Mouse (Mus musculus) heart, postnatal 0 days (tissue): ENCODE measurements around the gene Rims1. TPM values are rescaled to one million over a fixed set of nuclear protein-coding genes. Genes with fewer than 3 reads are reported as not detected.

ENCODE experiments used
- ATAC-seq: fragments of 200-750 bp; cut with Nextera tagmentation; 2 replicates; pipeline ENCODE4 v1.8.0; 2017; ENCODE audit warnings: low read depth, moderate number of reproducible peaks, moderate library complexity; ENCODE audit not compliant: insufficient read depth
- DNase-seq: peaks from one replicate; pipeline ENCODE4 v3.0.0-alpha.2; 2016; ENCODE audit warnings: low spot score
- H3K27ac ChIP-seq: fragments of 300-500 bp; sonication (generic); 2 replicates; pipeline ENCODE4 v1.5.1; 2014; ENCODE audit warnings: low read depth, mild to moderate bottlenecking
- H3K27me3 ChIP-seq: fragments of 300-500 bp; sonication (generic); 2 replicates; pipeline ENCODE4 v1.6.1; 2014; ENCODE audit warnings: low read length, mixed read lengths; ENCODE audit not compliant: control insufficient read depth, insufficient read depth
- H3K36me3 ChIP-seq: fragments of 300-500 bp; sonication (generic); replicated peaks from 2 replicates; pipeline ENCODE4 v1.6.1; 2014; ENCODE audit warnings: low read length, mixed read lengths; ENCODE audit not compliant: control insufficient read depth, insufficient read depth
- H3K4me1 ChIP-seq: fragments of 300-500 bp; sonication (generic); 2 replicates; pipeline ENCODE4 v1.6.1; 2014; ENCODE audit warnings: antibody characterized with exemption; ENCODE audit not compliant: control insufficient read depth, insufficient read depth
- H3K4me2 ChIP-seq: fragments of 300-500 bp; sonication (generic); 2 replicates; pipeline ENCODE4 v1.6.1; 2014; ENCODE audit warnings: low read depth, mild to moderate bottlenecking, low read length, moderate library complexity
- H3K4me3 ChIP-seq: fragments of 300-500 bp; sonication (generic); 2 replicates; pipeline ENCODE4 v1.5.1; 2014; ENCODE audit warnings: low read depth, low read length
- H3K9ac ChIP-seq: fragments of 300-500 bp; sonication (generic); replicated peaks from 2 replicates; pipeline ENCODE4 v1.6.1; 2014; ENCODE audit warnings: low read depth, low read length, mixed read lengths
- H3K9me3 ChIP-seq: fragments of 300-500 bp; sonication (generic); replicated peaks from 2 replicates; pipeline ENCODE4 v1.6.1; 2016; ENCODE audit warnings: low read length; ENCODE audit not compliant: control insufficient read depth
- CTCF ChIP-seq: IDR thresholded peaks from 2 replicates; pipeline ENCODE4 v1.5.1; 2016; ENCODE audit warnings: antibody characterized with exemption, control low read depth, low read depth
- EP300 ChIP-seq: IDR thresholded peaks from 2 replicates; pipeline ENCODE4 v1.6.1; 2016; ENCODE audit warnings: antibody characterized with exemption, low read depth
- WGBS: fragments of 180-500 bp; shearing (Covaris S2); extraction: QIAGEN DNeasy Blood & Tissue Kit; methylation state at CpG from one replicate; pipeline ENCODE4 v1.1.7; 2014; 5-methylcytosine and 5-hydroxymethylcytosine counted together
- polyA plus RNA-seq: library from polyadenylated mRNA; unstranded; fragments of >200 nt; fragmentation: Nextera tagmentation; extraction: Ambion mirVana; gene quantifications from 2 replicates; pipeline ENCODE4 v1.2.1, GENCODE M21; 2015
- total RNA-seq: library from RNA; depleted of rRNA; stranded (reverse); fragments of >200 nt; gene quantifications from 2 replicates; pipeline ENCODE4 v1.2.3, GENCODE M21; 2014; ENCODE audit warnings: low replicate concordance

Gene Rims1
- total and polyA plus RNA-seq, 2 experiments from 2014 or later: 0.59 to 2.6 TPM

DNA sequence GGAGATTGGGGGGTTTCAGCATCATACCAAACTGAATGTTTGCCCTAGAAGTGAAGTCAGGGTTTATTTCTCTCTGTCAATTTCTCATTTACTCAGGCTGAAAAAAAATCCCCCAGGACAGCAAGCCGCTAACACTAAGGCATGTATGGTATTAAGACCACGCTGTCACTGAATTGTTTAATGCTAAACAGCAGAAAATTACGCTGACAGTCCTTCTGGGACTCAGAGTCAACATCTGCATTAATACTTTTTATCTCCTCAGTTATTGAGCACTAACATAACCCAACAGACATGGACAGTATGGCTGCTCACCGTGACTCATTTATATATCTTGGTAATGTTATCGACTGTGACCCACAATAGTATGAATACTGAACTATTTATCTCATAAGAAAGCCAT lies 43.0 kb downstream of the Rims1 start:
- 90% methylated on average over 5 of the region's 5 CpGs for WGBS

DNA sequence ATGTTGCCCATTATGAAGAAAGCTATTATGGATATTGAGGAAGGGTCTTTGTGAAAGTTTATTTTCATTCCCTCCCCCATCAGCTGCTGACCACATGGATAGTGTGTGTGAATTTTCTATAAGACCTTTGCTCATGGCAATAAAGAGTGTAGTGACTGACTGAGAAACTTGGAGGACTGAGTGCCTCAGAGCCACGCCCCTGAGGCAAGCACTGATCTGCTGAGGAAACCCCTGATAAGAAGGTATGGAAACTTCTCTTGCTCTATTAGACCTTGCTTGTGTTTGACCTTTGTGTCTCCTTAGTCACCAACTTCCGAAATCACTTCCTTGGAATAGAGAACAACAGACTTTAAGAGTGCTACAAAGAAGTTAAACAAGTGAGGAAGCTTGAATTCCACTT lies 55.3 kb downstream of the Rims1 start:
- Histone ChIP-seq H3K27ac (no peak overlapping the region), H3K36me3 (no peaks in the 10 kb centered on the region), H3K4me3 (no peak overlapping the region), H3K27me3 (no peaks in the 10 kb centered on the region), H3K4me1 (no peaks in the 10 kb centered on the region), H3K9me3 (no peaks in the 10 kb centered on the region), H3K4me2 (no peak overlapping the region), H3K9ac (no peak overlapping the region)
- TF ChIP-seq CTCF (no peak), EP300 (no peak)
- 67% methylated on average over 2 of the region's 2 CpGs for WGBS
- ATAC-seq: no peak
- no peak for DNase-seq

More for the DNA sequence above, 43.0 kb downstream of the Rims1 start:
- Histone ChIP-seq H3K36me3 (no peaks in the 10 kb centered on the region), H3K4me1 (no peaks in the 10 kb centered on the region), H3K9ac (no peak overlapping the region), H3K4me3 (no peak overlapping the region), H3K9me3 (no peaks in the 10 kb centered on the region), H3K4me2 (no peak overlapping the region), H3K27ac (no peak overlapping the region), H3K27me3 (no peaks in the 10 kb centered on the region)
- DNase-seq (no peak), ATAC-seq (no peak)
- TF ChIP-seq CTCF: no peak
- TF ChIP-seq EP300: no peak

DNA sequence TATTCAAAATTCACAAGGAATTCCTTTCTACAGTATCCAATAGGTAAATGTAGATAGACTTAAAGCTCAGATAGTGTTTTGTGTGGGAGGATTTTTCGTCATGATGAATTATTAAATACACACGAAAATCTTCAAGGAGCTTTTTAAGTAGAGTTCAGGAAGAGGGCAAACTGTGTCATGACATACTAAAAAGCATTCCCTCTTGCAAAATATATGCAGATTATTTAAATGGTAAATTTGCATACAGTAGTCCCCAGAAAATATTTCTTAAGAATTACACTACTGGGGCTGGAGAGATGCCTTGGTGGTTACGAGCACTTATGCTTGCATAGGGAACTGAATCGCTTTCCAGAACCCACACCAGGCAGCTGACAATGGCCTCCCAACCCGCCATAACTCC lies 61.1 kb downstream of the Rims1 start:
- Histone ChIP-seq H3K27ac (no peak overlapping the region), H3K4me1 (no peaks in the 10 kb centered on the region), H3K36me3 (no peaks in the 10 kb centered on the region), H3K9ac (no peak overlapping the region), H3K9me3 (no peaks in the 10 kb centered on the region), H3K27me3 (no peaks in the 10 kb centered on the region), H3K4me2 (no peak overlapping the region), H3K4me3 (no peak overlapping the region)
- ATAC-seq (no peak), DNase-seq (no peak)
- TF ChIP-seq CTCF: no peak
- no peak for TF ChIP-seq EP300
- 78% methylated on average over 5 of the region's 5 CpGs for WGBS

DNA sequence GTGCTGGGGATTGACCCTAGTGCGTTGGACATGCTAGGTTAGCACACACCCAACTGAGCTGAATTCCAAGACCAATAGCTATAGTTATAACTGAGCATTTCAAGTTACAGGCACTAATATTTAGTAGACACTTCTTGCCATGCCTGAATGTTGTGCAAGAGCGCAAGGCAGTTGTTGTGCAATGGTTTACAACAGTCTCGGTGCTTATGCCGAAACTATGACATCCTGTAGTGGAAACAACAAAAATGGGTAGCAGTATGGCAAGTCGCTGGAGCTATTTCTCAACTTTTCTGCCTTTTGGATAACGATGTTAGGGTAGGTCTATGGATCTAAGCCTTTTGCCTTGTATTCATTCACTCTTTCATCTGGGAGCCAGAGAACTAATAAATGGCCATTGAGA lies 68.3 kb downstream of the Rims1 start:
- H3K9me3 ChIP-seq: no peaks in the 10 kb centered on the region

DNA sequence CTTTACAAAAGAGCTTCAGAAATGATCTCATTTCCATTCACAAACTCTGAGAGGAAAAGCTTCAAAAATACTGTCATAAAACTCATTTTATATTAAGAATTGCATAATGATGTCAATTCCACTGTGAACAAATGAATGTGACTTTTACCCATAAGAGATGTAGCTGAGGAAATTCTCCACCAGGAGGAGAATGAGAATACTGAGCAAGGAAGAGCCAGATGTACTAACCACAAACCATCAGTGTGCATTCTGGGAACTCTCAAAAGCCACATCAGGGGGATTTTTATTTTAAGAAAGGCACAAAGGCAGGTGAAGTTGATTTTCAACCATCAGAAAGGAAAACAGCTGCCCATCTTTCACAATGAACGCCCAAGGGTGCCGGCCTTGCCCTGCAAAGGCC lies 71.4 kb downstream of the Rims1 start:
- ATAC-seq: no peak
- WGBS: 93% methylated on average over 2 of the region's 2 CpGs

More for the DNA sequence above, 68.3 kb downstream of the Rims1 start:
- TF ChIP-seq CTCF: no peak
- no peak for TF ChIP-seq EP300
- 90% methylated on average over 6 of the region's 6 CpGs for WGBS
- Histone ChIP-seq H3K4me2 (no peak overlapping the region), H3K27me3 (no peaks in the 10 kb centered on the region), H3K27ac (no peak overlapping the region), H3K4me3 (no peak overlapping the region), H3K9ac (no peak overlapping the region), H3K4me1 (no peaks in the 10 kb centered on the region), H3K36me3 (no peaks in the 10 kb centered on the region)
- ATAC-seq: no peak
- DNase-seq: no peak

DNA sequence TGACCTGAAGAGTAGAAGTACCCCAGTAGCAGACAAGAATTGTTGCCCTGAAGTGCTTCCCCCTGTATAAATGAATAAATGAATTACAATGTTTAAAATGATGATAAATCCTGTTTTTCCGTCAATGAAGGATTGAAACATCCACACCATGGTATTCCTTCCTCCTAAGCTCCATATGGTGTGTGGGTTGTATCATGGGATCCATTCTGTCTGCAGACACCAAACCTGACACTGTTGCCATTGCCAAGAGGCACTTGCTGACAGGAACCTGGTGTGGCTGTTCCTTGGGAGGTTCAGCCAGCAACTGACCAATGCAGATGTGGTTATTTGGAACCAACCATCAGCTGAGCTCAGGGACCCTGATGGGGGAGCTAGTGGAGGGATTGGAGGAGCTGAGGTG lies 72.5 kb downstream of the Rims1 start:
- Histone ChIP-seq H3K4me2 (no peak overlapping the region), H3K9ac (no peak overlapping the region), H3K9me3 (no peaks in the 10 kb centered on the region), H3K27ac (no peak overlapping the region), H3K27me3 (no peaks in the 10 kb centered on the region), H3K4me1 (no peaks in the 10 kb centered on the region), H3K4me3 (no peak overlapping the region), H3K36me3 (no peaks in the 10 kb centered on the region)
- DNase-seq: no peak
- ATAC-seq: no peak
- 85% methylated on average over 1 of the region's 1 CpGs for WGBS
- TF ChIP-seq EP300 (no peak), CTCF (no peak)

More for the DNA sequence above, 71.4 kb downstream of the Rims1 start:
- Histone ChIP-seq H3K27ac (no peak overlapping the region), H3K9ac (no peak overlapping the region), H3K4me2 (no peak overlapping the region), H3K4me1 (no peaks in the 10 kb centered on the region), H3K4me3 (no peak overlapping the region), H3K9me3 (no peaks in the 10 kb centered on the region), H3K27me3 (no peaks in the 10 kb centered on the region), H3K36me3 (no peaks in the 10 kb centered on the region)
- no peak for DNase-seq
- TF ChIP-seq CTCF: no peak
- no peak for TF ChIP-seq EP300
